In the genomic region with DNA sequence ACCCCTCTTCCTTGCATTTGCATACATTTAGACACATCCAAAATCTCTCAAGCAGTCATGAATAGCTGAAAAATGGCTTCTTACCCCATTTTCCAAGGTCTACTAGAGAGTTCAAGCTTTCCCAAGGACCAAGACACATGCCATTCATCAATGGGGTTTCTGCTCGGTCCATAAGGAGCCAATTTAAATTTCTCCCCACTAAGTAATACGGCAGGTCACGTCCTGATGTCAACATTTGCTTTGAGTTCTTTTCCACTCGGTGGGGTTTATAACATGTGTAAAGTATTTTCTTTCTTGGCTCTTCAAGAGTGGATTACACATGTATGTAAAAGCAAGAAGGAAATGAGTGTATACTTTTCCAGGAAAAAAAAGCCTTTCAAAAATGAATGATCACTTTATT, we compare ENCODE assay signal across 21 mouse cellular contexts.
A peak's percentile ranks its signal among the peaks of the same experiment; 100 is the strongest.
DNase-seq lines count a peak whose midpoint lies in the region; ATAC-seq and TF ChIP-seq lines count a peak whose summit lies in the region.
"Had no signal": no experiment of that assay in that cellular context is flagged by ENCODE, and none has a peak within 500 bp of the region (broad histone marks: within the 10 kb centered on the region; RNA-seq: fewer than 3 reads in every experiment).

No protein-coding gene starts in this region.

- no peaks in the 10 kb centered on the region for H3K36me3 ChIP-seq in embryonic facial prominence, embryonic 11.5 days (replicated peaks; ENCODE audit: control insufficient read depth, insufficient read depth, low read depth, low read length)
- H3K36me3 ChIP-seq in embryonic facial prominence, embryonic 10.5 days (replicated peaks), result no peaks in the 10 kb centered on the region
- no peaks in the 10 kb centered on the region for H3K36me3 ChIP-seq in embryonic facial prominence, embryonic 13.5 days
- no peaks in the 10 kb centered on the region for H3K36me3 ChIP-seq in embryonic facial prominence, embryonic 15.5 days
- no peaks in the 10 kb centered on the region for H3K36me3 ChIP-seq in heart, adult 2 months (ENCODE audit: control insufficient read depth, insufficient read depth, low read length)
- H3K36me3 ChIP-seq: forebrain, embryonic 15.5 days had no signal

- H3K4me2 ChIP-seq in embryonic facial prominence, embryonic 11.5 days (ENCODE audit: low read depth, low read length), result no peak overlapping the region
- H3K4me2 ChIP-seq in embryonic facial prominence, embryonic 13.5 days, result no peak overlapping the region
- H3K4me2 ChIP-seq in embryonic facial prominence, embryonic 15.5 days (replicated peaks), result no peak overlapping the region
- H3K4me2 ChIP-seq: forebrain, embryonic 13.5 days; forebrain, embryonic 15.5 days had no signal

- no peaks in the 10 kb centered on the region for H3K9me3 ChIP-seq in embryonic facial prominence, embryonic 11.5 days (replicated peaks; ENCODE audit: control insufficient read depth, low read length)
- H3K9me3 ChIP-seq in embryonic facial prominence, embryonic 10.5 days, result no peaks in the 10 kb centered on the region
- H3K9me3 ChIP-seq in embryonic facial prominence, embryonic 13.5 days, result no peaks in the 10 kb centered on the region
- no peaks in the 10 kb centered on the region for H3K9me3 ChIP-seq in embryonic facial prominence, embryonic 15.5 days (replicated peaks)
- H3K9me3 ChIP-seq: forebrain, embryonic 13.5 days; forebrain, embryonic 15.5 days had no signal

- no peaks in the 10 kb centered on the region for H3K27me3 ChIP-seq in embryonic facial prominence, embryonic 11.5 days (ENCODE audit: control insufficient read depth, insufficient read depth, low read length)
- H3K27me3 ChIP-seq in embryonic facial prominence, embryonic 10.5 days (replicated peaks; ENCODE audit: low read depth, poor library complexity, severe bottlenecking), result no peaks in the 10 kb centered on the region
- H3K27me3 ChIP-seq in embryonic facial prominence, embryonic 13.5 days, result no peaks in the 10 kb centered on the region
- no peaks in the 10 kb centered on the region for H3K27me3 ChIP-seq in embryonic facial prominence, embryonic 15.5 days
- no peaks in the 10 kb centered on the region for H3K27me3 ChIP-seq in heart, adult 2 months (ENCODE audit: control insufficient read depth, insufficient read depth, low read length)
- H3K27me3 ChIP-seq: forebrain, embryonic 13.5 days; forebrain, embryonic 15.5 days; Patski had no signal

- no peak for TF ChIP-seq EP300 in heart, adult 2 months (IDR thresholded peaks at IDR 0.05; ENCODE audit: insufficient read depth, low read depth, low read length)

- intact Hi-C loops in heart, postnatal 36 days (cut with DNase I), result no loop called here
- intact Hi-C loops in heart, adult 2 months (cut with DNase I), result no loop called here

- no peak overlapping the region for H3K4me3 ChIP-seq in embryonic facial prominence, embryonic 11.5 days (ENCODE audit: low read depth, low read length)
- H3K4me3 ChIP-seq in embryonic facial prominence, embryonic 10.5 days, result no peak overlapping the region
- no peak overlapping the region for H3K4me3 ChIP-seq in embryonic facial prominence, embryonic 13.5 days
- H3K4me3 ChIP-seq in embryonic facial prominence, embryonic 15.5 days (replicated peaks), result no peak overlapping the region
- H3K4me3 ChIP-seq in heart, adult 2 months, result no peak overlapping the region
- H3K4me3 ChIP-seq: forebrain, embryonic 13.5 days; forebrain, embryonic 15.5 days had no signal

- TF ChIP-seq CTCF in heart, adult 2 months (IDR thresholded peaks at IDR 0.05), result no peak

- H3K9ac ChIP-seq in embryonic facial prominence, embryonic 11.5 days (replicated peaks; ENCODE audit: low read length), result no peak overlapping the region
- H3K9ac ChIP-seq in embryonic facial prominence, embryonic 13.5 days, result no peak overlapping the region
- H3K9ac ChIP-seq in embryonic facial prominence, embryonic 15.5 days, result no peak overlapping the region
- H3K9ac ChIP-seq in heart, adult 2 months (ENCODE audit: low read depth, low read length), result no peak overlapping the region
- H3K9ac ChIP-seq: forebrain, embryonic 13.5 days; forebrain, embryonic 15.5 days; forebrain, postnatal 0 days had no signal

- no peak overlapping the region for H3K27ac ChIP-seq in embryonic facial prominence, embryonic 11.5 days (replicated peaks; ENCODE audit: low read depth, low read length)
- no peak overlapping the region for H3K27ac ChIP-seq in embryonic facial prominence, embryonic 10.5 days (replicated peaks)
- peak overlapping the region; percentile 33; the same call in 1 of the 2 replicates for H3K27ac ChIP-seq in embryonic facial prominence, embryonic 13.5 days
- no peak overlapping the region for H3K27ac ChIP-seq in embryonic facial prominence, embryonic 15.5 days (replicated peaks)
- no peak overlapping the region for H3K27ac ChIP-seq in heart, adult 2 months
- H3K27ac ChIP-seq: forebrain, embryonic 13.5 days; forebrain, embryonic 15.5 days had no signal

- TF ChIP-seq POLR2A in heart, adult 2 months (IDR thresholded peaks at IDR 0.05; ENCODE audit: insufficient read depth, low read depth, low read length), result no peak

- no peaks in the 10 kb centered on the region for H3K4me1 ChIP-seq in embryonic facial prominence, embryonic 11.5 days (ENCODE audit: control insufficient read depth, insufficient read depth, low read length)
- H3K4me1 ChIP-seq in embryonic facial prominence, embryonic 10.5 days, result no peaks in the 10 kb centered on the region
- peaks cover 7% of the 10 kb centered on the region; the same call in 1 of the 2 replicates for H3K4me1 ChIP-seq in embryonic facial prominence, embryonic 13.5 days
- 0 out of 2 replicates have a peak, but pooled peaks cover 4% of the 10 kb centered on the region for H3K4me1 ChIP-seq in embryonic facial prominence, embryonic 15.5 days
- no peaks in the 10 kb centered on the region for H3K4me1 ChIP-seq in heart, adult 2 months (ENCODE audit: control insufficient read depth, insufficient read depth, low read length)
- H3K4me1 ChIP-seq: forebrain, embryonic 13.5 days; forebrain, embryonic 15.5 days had no signal

- DNase-seq in embryonic facial prominence, embryonic 11.5 days (ENCODE audit: low spot score), result peak; percentile 68
- DNase-seq in embryonic facial prominence, embryonic 10.5 days (ENCODE audit: low spot score), result no peak
- DNase-seq in NIH3T3 (ENCODE audit: low read depth), result peak; percentile 13
- DNase-seq in heart, postnatal 36 days, result no peak
- DNase-seq in right cerebral cortex, adult 2 months (ENCODE audit: low spot score in 2 of 2), result no peak
- no peak for DNase-seq in heart, adult 2 months
- DNase-seq: adrenal gland, adult 8-10 months; adrenal gland, postnatal 14 days; adrenal gland, postnatal 36 days; cerebellum, adult 11-12 months; cerebellum, adult 8-10 months; cerebellum, adult 9-11 months; cerebellum, postnatal 14 days; cerebellum, postnatal 36 days; forebrain, postnatal 0 days had no signal

- no peaks in the 10 kb centered on the region for H3K79me2 ChIP-seq in heart, adult 2 months (replicated peaks; ENCODE audit: control insufficient read depth, insufficient read depth, low read length)

- WGBS in embryonic facial prominence, embryonic 11.5 days, result 36% methylated on average over 4 of the region's 4 CpGs
- WGBS in embryonic facial prominence, embryonic 10.5 days, result 57% methylated on average over 4 of the region's 4 CpGs
- WGBS in embryonic facial prominence, embryonic 13.5 days, result 20% methylated on average over 4 of the region's 4 CpGs
- 38% methylated on average over 4 of the region's 4 CpGs for WGBS in embryonic facial prominence, embryonic 15.5 days
- WGBS in heart, adult 2 months, result 84% methylated on average over 4 of the region's 4 CpGs

- ATAC-seq in embryonic facial prominence, embryonic 11.5 days (replicated peaks; ENCODE audit: insufficient number of reproducible peaks, low FRiP score, low TSS enrichment, low read depth), result no peak
- no peak for ATAC-seq in embryonic facial prominence, embryonic 13.5 days (ENCODE audit: insufficient number of reproducible peaks, insufficient read depth, low FRiP score, low TSS enrichment, low read depth)
- ATAC-seq in embryonic facial prominence, embryonic 15.5 days (ENCODE audit: insufficient number of reproducible peaks, low FRiP score, low TSS enrichment, low read depth), result 0 out of 2 replicates have a peak, but pooled peaks have one; percentile 43
- ATAC-seq: activated CD4-positive, CD25-positive, alpha-beta regulatory T cell, adult 4 months; forebrain, embryonic 13.5 days; forebrain, embryonic 15.5 days; forebrain, postnatal 0 days; Patski had no signal

Comparison
In these comparisons a context has a peak if more than half of its experiments do, and no peak if none do; other contexts are left out.
1. DNase-seq: peak in embryonic facial prominence, embryonic 11.5 days (single experiment) and NIH3T3 (single experiment); none in embryonic facial prominence, embryonic 10.5 days (single experiment), heart, postnatal 36 days (0 of 2), right cerebral cortex, adult 2 months (0 of 2) and heart, adult 2 months (0 of 2).